Mouse (Mus musculus) heart, embryonic 15.5 days (tissue): ENCODE results near the gene Pik3r1. TPM values are rescaled to one million over a fixed set of nuclear protein-coding genes. Genes with fewer than 3 reads are reported as not detected.

Source experiments
- ATAC-seq: fragments of 200-750 bp; cut with Nextera tagmentation; replicated peaks from 2 replicates; pipeline ENCODE4 v1.8.0; 2017; ENCODE audit warnings: low read depth, moderate TSS enrichment; ENCODE audit not compliant: insufficient number of reproducible peaks, insufficient read depth, low FRiP score
- H3K27ac ChIP-seq: fragments of 300-500 bp; sonication (generic); 2 replicates; pipeline ENCODE4 v1.5.1; 2015; ENCODE audit warnings: mild to moderate bottlenecking, inconsistent platforms
- H3K27me3 ChIP-seq: fragments of 300-500 bp; sonication (generic); 2 replicates; pipeline ENCODE4 v1.6.1; 2015; ENCODE audit warnings: inconsistent platforms
- H3K36me3 ChIP-seq: fragments of 300-500 bp; sonication (generic); 2 replicates; pipeline ENCODE4 v1.6.1; 2015; ENCODE audit warnings: mild to moderate bottlenecking, inconsistent platforms
- H3K4me1 ChIP-seq: fragments of 300-500 bp; sonication (generic); replicated peaks from 2 replicates; pipeline ENCODE4 v1.6.1; 2015; ENCODE audit warnings: inconsistent platforms
- H3K4me2 ChIP-seq: fragments of 300-500 bp; sonication (generic); 2 replicates; pipeline ENCODE4 v1.6.1; 2015; ENCODE audit warnings: inconsistent platforms, mild to moderate bottlenecking, moderate library complexity
- H3K4me3 ChIP-seq: fragments of 300-500 bp; sonication (generic); 2 replicates; pipeline ENCODE4 v1.5.1; 2015; ENCODE audit warnings: mild to moderate bottlenecking, inconsistent platforms
- H3K9ac ChIP-seq: fragments of 300-500 bp; sonication (generic); 2 replicates; pipeline ENCODE4 v1.6.1; 2015; ENCODE audit warnings: mild to moderate bottlenecking, inconsistent platforms
- H3K9me3 ChIP-seq: fragments of 300-500 bp; sonication (generic); replicated peaks from 2 replicates; pipeline ENCODE4 v1.6.1; 2016; ENCODE audit warnings: inconsistent platforms
- WGBS: fragments of 180-500 bp; shearing (Covaris S2); methylation state at CpG from one replicate; pipeline ENCODE4 v1.1.7; 2015; ENCODE audit warnings: mixed read lengths; 5-methylcytosine and 5-hydroxymethylcytosine counted together
- polyA plus RNA-seq: library from polyadenylated mRNA; unstranded; fragments of >200 nt; fragmentation: Nextera tagmentation; extraction: Ambion mirVana; gene quantifications from 2 replicates; pipeline ENCODE4 v1.2.1, GENCODE M21; 2015

The Pik3r1 gene
- polyA plus RNA-seq, 1 experiment from 2014 or later = 20.2 TPM

GRCm38 (mm10) chr13:101751816-101752215 lies 16.2 kb downstream of the Pik3r1 start:
- Histone ChIP-seq H3K4me3 (no peak overlapping the region), H3K9me3 (no peaks in the 10 kb centered on the region), H3K27ac (no peak overlapping the region), H3K4me2 (no peak overlapping the region), H3K36me3 (peaks cover 11% of the 10 kb centered on the region), H3K9ac (no peak overlapping the region), H3K27me3 (no peaks in the 10 kb centered on the region), H3K4me1 (peaks cover 30% of the 10 kb centered on the region)
- no peak for ATAC-seq
- WGBS = 80% methylated on average over 4 of the region's 4 CpGs

- ATAC-seq = no peak
- Histone ChIP-seq H3K27me3 (no peaks in the 10 kb centered on the region), H3K9me3 (no peaks in the 10 kb centered on the region), H3K4me3 (no peak overlapping the region), H3K9ac (no peak overlapping the region), H3K36me3 (no peaks in the 10 kb centered on the region; the same call in 1 of the 2 replicates), H3K4me2 (no peak overlapping the region), H3K27ac (0 out of 2 replicates have a peak overlapping the region, but pooled peaks have one; percentile 34), H3K4me1 (peaks cover 21% of the 10 kb centered on the region)
- WGBS = 81% methylated on average over 8 of the region's 8 CpGs
Measured at GRCm38 (mm10) chr13:101746012-101746595, 21.9 kb downstream of the Pik3r1 start.

GRCm38 (mm10) chr13:101744943-101745342 lies 23.1 kb downstream of the Pik3r1 start:
- Histone ChIP-seq H3K4me1 (peaks cover 25% of the 10 kb centered on the region), H3K9ac (no peak overlapping the region), H3K9me3 (no peaks in the 10 kb centered on the region), H3K27ac (no peak overlapping the region), H3K4me3 (no peak overlapping the region), H3K36me3 (no peaks in the 10 kb centered on the region; the same call in 1 of the 2 replicates), H3K4me2 (no peak overlapping the region), H3K27me3 (no peaks in the 10 kb centered on the region)
- 54% methylated on average over 5 of the region's 5 CpGs for WGBS
- ATAC-seq = no peak

- Histone ChIP-seq H3K9me3 (no peaks in the 10 kb centered on the region), H3K4me1 (peaks cover 32% of the 10 kb centered on the region), H3K9ac (no peak overlapping the region), H3K36me3 (no peaks in the 10 kb centered on the region; the same call in 1 of the 2 replicates), H3K27me3 (no peaks in the 10 kb centered on the region), H3K27ac (no peak overlapping the region), H3K4me3 (no peak overlapping the region), H3K4me2 (no peak overlapping the region)
- ATAC-seq = no peak
- WGBS = 66% methylated on average over 2 of the region's 2 CpGs
Measured at GRCm38 (mm10) chr13:101744053-101744452, 24.0 kb downstream of the Pik3r1 start.

GRCm38 (mm10) chr13:101743247-101743646 lies 24.8 kb downstream of the Pik3r1 start:
- Histone ChIP-seq H3K4me1 (peaks cover 36% of the 10 kb centered on the region), H3K9me3 (no peaks in the 10 kb centered on the region), H3K27me3 (no peaks in the 10 kb centered on the region), H3K36me3 (no peaks in the 10 kb centered on the region; the same call in 1 of the 2 replicates), H3K9ac (no peak overlapping the region), H3K27ac (peak overlapping the region; percentile 37; the same call in 1 of the 2 replicates), H3K4me3 (no peak overlapping the region), H3K4me2 (no peak overlapping the region)
- no peak for ATAC-seq
- WGBS = 68% methylated on average over 6 of the region's 8 CpGs

GRCm38 (mm10) chr13:101742596-101742995 lies 25.4 kb downstream of the Pik3r1 start:
- no peaks in the 10 kb centered on the region for H3K27me3 ChIP-seq
- H3K4me2 ChIP-seq = no peak overlapping the region
- no peaks in the 10 kb centered on the region for H3K9me3 ChIP-seq
- H3K36me3 ChIP-seq = no peaks in the 10 kb centered on the region; the same call in 1 of the 2 replicates
- 55% methylated on average over 6 of the region's 6 CpGs for WGBS
- no peak overlapping the region for H3K4me3 ChIP-seq
- no peak for ATAC-seq
- peak overlapping the region; percentile 14; the same call in 1 of the 2 replicates for H3K27ac ChIP-seq
- H3K9ac ChIP-seq = no peak overlapping the region
- peaks cover 36% of the 10 kb centered on the region for H3K4me1 ChIP-seq

GRCm38 (mm10) chr13:101741530-101742309 lies 26.3 kb downstream of the Pik3r1 start:
- 86% methylated on average over 11 of the region's 11 CpGs for WGBS
- Histone ChIP-seq H3K9me3 (no peaks in the 10 kb centered on the region), H3K27ac (no peak overlapping the region), H3K9ac (no peak overlapping the region), H3K36me3 (no peaks in the 10 kb centered on the region; the same call in 1 of the 2 replicates), H3K4me2 (no peak overlapping the region), H3K4me1 (peaks cover 36% of the 10 kb centered on the region), H3K27me3 (no peaks in the 10 kb centered on the region), H3K4me3 (no peak overlapping the region)
- no peak for ATAC-seq

- Histone ChIP-seq H3K9ac (no peak overlapping the region), H3K36me3 (no peaks in the 10 kb centered on the region; the same call in 1 of the 2 replicates), H3K9me3 (no peaks in the 10 kb centered on the region), H3K27me3 (no peaks in the 10 kb centered on the region), H3K27ac (peak overlapping the region; percentile 56; the same call in 1 of the 2 replicates), H3K4me2 (no peak overlapping the region), H3K4me3 (no peak overlapping the region), H3K4me1 (peaks cover 43% of the 10 kb centered on the region)
- WGBS = 55% methylated on average over 4 of the region's 4 CpGs
- no peak for ATAC-seq
Measured at GRCm38 (mm10) chr13:101739732-101740381, 28.2 kb downstream of the Pik3r1 start.

- ATAC-seq = no peak
- WGBS = 87% methylated on average over 6 of the region's 6 CpGs
Measured at GRCm38 (mm10) chr13:101738769-101739168, 29.2 kb downstream of the Pik3r1 start.

GRCm38 (mm10) chr13:101736521-101737387 lies 31.3 kb downstream of the Pik3r1 start:
- Histone ChIP-seq H3K9ac (no peak overlapping the region), H3K4me1 (peaks cover 37% of the 10 kb centered on the region), H3K36me3 (no peaks in the 10 kb centered on the region; the same call in 1 of the 2 replicates), H3K9me3 (no peaks in the 10 kb centered on the region), H3K27me3 (no peaks in the 10 kb centered on the region), H3K4me2 (peak overlapping the region; percentile 25; the same call in 1 of the 2 replicates), H3K27ac (no peak overlapping the region), H3K4me3 (no peak overlapping the region)
- no peak for ATAC-seq
- 64% methylated on average over 16 of the region's 16 CpGs for WGBS

More at GRCm38 (mm10) chr13:101738769-101739168, 29.2 kb downstream of the Pik3r1 start:
- Histone ChIP-seq H3K27me3 (no peaks in the 10 kb centered on the region), H3K27ac (no peak overlapping the region), H3K9me3 (no peaks in the 10 kb centered on the region), H3K9ac (no peak overlapping the region), H3K4me3 (no peak overlapping the region), H3K36me3 (no peaks in the 10 kb centered on the region; the same call in 1 of the 2 replicates), H3K4me1 (peaks cover 40% of the 10 kb centered on the region), H3K4me2 (no peak overlapping the region)
